Mouse (Mus musculus) G1E-ER4 (cell line): ENCODE measurements around the gene Spry1. TPM values are rescaled to one million over a fixed set of nuclear protein-coding genes. Genes with fewer than 3 reads are reported as not detected.

Experiments
- GATA1 ChIP-seq: IDR thresholded peaks from one replicate; pipeline ENCODE4 v1.8.0; 2012; ENCODE audit warnings: low read length, inconsistent platforms
- polyA plus RNA-seq: library from polyadenylated mRNA; stranded (reverse); fragments of >175 nt; gene quantifications from 2 replicates; pipeline ENCODE4 v1.2.3, GENCODE M21; 2012

Spry1 gene
- polyA plus RNA-seq: 4.9 and 6.4 TPM in 2 replicates

DNA sequence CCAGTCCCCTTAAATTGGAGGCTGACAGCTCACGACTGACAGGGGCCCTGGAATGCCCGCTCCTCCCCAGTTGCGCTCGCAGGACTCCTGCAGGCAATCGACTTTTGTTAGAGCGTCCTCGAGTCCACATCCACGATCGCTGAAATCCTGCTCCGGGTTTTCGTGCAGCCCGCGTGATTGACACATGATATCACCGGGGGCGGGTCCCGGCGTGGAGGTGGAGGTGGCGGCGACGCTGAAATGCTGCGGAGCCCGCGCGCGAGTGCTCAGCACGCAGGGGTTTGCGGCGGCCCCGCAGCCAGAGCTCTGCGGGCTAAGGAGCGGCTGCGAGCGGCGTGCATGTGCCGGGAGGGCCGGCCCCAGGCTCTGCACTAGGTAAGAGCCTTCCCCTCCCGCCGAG lies at the start of gene Spry1:
Gene Spry1 (plus strand): TSS at position 258 of the 400 bp plus-strand sequence.
- no peak for TF ChIP-seq GATA1

DNA sequence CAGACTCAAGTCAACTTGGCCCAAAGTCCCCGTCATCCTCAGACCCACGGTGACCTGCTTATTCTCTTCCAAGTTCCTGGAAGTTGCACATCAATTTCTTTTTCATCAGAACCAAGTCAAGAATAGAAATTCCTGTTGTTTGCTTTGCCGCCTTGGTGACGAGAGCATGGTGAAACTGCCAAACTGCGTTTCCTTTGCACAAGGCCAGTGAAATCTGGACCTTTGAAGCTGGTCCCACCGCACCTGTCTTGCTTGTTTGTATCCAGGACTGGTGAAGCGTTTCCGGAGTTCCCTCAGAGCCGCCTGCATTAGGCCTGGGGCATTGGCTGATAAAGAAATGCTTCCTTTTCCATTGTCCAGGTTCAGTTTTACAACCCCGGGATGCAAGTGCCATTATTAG lies 44.0 kb upstream of the Spry1 start:
- TF ChIP-seq GATA1: no peak

DNA sequence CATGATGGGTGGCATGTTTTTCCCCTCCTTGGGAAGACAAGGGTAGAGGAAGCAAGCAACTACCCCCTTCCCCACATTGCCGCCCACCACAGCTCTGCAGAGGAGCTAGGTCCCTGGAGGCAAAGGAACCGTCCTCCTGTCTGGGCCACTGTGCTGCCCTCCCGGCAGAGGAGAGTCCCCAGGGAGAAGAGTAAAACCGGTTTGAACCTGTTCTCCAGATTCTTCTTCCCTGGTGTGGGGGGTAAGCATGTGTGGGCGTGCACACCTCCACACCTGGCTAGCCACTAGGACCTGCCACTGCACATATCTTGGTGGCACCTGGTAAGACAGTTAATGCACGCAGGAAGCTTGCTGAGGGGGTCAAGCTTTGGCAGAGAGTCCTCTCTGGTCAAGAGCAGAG lies 43.2 kb upstream of the Spry1 start:
- no peak for TF ChIP-seq GATA1

DNA sequence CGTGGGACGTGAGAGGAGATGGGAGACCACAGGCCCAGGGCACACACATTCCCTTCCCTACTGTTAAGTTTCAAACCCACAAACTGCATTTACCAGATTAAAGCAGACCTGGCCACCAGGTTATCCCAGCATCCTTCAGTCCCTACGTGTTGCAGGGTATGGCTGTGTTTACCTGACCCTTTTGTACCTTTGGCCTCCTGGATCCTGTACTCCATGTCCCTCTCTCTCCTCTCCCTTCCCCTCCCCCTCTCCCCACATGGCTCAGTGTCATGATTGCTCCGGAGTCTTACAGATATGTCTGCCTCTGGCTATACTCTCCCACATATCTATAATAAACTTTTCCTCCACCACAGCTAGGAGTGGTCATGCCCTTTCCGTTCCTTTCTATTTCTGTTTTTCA lies 42.5 kb upstream of the Spry1 start:
- TF ChIP-seq GATA1: no peak

DNA sequence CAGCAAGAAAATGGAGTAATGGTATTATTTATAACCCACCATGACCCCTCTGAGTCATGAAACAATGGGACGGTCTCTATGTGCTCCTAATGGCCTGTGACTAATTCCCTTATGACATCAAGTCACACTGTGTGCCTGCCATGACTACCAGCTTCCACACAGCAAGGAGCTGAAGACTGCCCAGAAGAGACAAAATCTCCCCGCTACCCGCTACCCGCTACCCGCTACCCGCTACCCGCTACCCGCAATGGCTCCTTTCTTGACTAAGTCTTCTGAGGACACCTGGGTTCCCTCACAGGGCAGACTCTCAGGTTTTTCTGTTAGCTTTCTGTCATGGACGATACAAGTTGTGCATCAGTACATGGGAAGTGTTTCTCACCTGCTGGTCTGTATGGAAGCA lies 37.4 kb upstream of the Spry1 start:
- TF ChIP-seq GATA1: no peak

DNA sequence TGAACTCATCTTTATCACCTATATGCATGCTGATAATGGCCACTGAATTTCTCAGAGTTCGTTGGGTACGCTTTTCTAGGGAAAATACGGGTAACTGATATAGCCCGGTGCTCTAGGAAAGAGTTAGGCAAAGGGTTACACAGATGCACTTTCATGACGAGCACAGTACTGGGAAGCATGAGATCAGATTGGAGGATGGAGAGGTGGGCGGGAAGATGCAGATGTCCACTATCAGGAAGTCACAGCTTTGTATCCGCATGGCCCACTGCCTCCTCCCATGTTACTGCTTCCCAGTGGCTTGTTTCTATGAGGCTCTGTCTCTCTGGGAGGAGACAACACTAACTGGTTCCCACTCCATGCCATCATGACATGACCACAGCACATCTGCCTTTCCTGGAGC lies 36.9 kb upstream of the Spry1 start:
- TF ChIP-seq GATA1: no peak

DNA sequence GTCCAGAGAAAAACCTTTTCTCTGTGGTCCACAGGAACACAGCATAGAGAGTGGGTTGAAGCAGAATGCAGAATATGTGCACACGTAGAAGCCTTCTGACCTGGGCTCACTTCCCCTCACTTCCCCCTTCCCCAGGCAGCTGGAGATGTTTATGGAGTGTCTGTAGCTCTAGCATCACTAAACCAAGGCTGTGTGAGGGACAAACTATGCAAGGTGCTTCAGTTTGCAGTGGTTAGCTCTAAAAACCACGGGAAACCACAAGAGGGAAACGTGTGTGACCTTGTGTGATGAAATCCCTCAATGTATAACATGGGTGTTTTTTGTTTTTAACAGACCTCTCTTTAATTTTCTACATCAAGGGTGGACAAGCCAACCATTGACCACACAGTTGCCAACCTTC lies 36.2 kb upstream of the Spry1 start:
- TF ChIP-seq GATA1: no peak

DNA sequence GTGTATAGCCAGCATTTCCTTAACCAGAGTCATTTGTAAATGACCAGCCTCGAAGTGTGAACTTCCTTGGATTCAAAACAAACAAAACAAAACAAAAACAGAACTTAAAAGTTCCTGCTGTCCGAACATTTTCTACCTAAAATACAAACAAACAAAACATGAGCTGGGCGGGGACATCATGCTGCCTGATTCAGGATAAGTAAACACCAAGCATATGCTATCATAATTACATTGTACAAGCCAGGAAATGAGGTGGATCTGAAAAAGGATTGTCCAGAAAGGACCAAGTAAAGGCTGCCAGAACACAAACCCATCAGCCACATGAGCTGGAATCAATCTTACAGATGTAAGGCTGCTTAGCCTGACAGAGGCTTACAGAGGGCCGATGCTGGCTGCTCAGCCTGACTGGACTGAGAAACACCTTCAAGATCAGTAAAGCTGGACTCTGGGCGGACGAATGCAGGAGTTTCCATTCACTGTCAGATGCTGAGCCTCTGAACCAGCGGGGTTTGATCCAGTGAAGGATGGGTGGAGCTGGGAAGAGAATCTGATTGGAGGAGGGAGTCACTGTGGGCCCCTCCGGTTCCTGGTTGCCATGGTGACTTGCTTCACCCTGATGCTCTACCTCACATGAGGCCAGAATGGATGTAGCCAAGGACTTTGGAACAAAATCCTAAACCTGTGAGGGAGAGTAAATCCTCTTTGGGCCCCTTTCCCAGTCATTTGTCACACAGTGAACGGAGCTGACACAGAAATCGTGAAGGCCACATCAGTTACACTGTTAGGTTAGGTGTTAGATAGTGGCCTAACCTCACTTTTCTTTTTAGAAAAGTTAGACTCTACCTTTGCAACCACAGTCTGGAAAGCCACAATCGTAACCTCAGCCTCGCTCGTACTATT lies 34.5 kb upstream of the Spry1 start:
- TF ChIP-seq GATA1: no peak

DNA sequence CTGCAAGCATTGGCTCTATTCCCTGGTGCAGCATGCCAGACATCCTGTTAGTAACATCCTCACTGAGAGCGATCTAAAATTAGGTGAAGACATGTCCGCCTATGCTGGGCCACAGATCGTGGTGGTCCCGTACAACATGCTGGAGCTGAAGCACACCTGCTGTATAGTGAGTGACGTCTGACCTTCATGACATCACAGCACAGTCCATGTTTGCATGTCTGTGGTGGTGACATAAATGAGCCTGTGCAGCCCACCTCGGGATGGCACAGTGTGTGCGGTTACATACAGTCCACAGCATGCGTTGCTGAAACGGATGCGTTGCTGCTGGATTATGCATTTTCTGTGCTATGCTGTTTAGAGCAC lies 33.9 kb upstream of the Spry1 start:
- no peak for TF ChIP-seq GATA1

DNA sequence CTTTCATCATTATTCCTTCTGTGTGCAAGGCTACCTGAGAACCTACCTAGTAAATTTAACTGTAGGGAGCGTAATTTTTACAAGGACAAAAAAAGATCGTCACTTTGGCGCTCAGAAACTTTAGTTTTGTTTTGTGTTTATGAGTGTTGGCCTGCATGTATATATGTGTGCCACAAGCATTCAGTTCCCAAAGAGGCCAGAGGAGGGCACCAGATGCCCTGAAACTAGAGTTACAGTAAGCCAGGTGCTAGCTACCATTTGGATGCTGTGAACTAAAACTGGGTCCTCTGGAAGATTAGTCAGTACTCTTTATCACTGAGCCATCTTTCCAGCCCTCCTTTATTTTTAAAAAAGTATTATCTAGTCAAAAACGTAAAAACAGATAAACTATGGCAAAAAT lies 30.8 kb upstream of the Spry1 start:
- TF ChIP-seq GATA1: no peak

DNA sequence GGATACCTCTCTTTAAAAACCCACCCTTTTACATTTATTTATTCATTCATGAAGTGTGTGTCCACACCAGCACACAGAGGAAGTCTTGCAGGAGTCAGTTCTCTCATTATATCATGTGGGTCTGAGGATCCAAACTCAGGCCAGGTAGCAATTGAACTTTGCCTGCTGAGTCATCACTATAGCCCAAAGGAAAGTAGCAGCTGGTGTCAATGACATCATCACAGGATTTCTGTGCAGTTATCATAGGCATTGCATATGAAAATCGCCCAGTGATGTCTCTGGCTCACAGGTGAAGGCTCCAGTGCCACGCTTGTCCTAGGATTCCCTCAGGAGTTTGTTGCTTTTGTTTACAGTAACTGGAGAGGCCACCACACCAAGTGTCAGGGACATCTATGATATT lies 29.1 kb upstream of the Spry1 start:
- no peak for TF ChIP-seq GATA1

DNA sequence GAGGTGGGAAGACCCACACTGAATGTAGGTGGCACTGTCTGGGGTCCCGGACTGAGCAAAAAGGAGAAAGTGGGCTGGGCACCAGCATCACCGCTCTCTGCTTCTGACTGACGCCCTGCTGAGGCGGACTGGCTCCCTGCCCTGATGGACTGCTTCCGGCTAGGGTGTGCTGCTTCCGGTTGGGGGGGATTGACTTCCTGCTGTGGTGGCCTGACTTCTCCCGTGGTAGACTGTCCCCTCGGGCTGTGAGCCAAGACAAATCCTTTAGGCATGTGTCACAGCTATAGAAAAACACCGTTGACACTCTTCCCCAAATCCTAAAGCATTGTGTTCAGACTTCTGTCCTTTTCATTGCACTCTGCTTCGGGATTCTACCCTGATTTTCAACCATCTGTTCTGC lies 26.0 kb upstream of the Spry1 start:
- TF ChIP-seq GATA1: no peak

DNA sequence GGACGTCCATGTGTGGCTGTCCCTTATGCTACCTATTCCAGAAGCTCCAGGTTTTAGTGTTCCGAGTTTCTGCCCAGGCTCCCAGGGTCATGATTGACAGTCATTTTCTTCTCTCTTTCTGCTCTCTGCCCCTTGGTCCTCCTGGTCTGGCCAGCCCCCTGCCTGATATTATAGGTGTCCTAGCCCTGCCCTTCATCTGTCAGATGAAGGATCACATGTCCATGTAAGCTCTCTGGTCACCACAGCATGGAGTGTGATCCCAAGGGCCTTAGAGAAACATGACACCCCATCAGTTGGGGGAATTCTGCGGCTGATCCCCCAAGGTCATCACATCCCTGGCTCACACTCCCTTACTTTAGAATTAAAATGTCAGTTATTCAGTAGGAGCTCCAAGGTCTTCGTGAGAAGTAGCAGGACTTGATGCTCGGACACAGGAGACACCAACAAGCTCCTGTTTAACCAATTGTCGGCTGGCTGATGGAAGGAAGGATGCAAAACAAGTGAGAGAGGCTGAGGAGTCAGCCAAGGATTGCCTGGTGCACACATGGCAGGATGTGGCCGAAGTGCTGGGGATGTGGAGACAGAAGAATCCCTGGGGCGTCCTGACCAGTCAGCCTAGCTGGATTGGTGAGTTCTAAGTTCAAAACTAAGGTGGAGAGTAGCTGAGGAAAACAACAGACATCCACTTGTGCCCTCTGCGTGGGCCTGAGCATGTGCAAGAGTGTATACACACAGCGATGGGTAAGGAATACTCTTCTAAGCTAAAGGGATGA lies 24.7 kb upstream of the Spry1 start:
- no peak for TF ChIP-seq GATA1

DNA sequence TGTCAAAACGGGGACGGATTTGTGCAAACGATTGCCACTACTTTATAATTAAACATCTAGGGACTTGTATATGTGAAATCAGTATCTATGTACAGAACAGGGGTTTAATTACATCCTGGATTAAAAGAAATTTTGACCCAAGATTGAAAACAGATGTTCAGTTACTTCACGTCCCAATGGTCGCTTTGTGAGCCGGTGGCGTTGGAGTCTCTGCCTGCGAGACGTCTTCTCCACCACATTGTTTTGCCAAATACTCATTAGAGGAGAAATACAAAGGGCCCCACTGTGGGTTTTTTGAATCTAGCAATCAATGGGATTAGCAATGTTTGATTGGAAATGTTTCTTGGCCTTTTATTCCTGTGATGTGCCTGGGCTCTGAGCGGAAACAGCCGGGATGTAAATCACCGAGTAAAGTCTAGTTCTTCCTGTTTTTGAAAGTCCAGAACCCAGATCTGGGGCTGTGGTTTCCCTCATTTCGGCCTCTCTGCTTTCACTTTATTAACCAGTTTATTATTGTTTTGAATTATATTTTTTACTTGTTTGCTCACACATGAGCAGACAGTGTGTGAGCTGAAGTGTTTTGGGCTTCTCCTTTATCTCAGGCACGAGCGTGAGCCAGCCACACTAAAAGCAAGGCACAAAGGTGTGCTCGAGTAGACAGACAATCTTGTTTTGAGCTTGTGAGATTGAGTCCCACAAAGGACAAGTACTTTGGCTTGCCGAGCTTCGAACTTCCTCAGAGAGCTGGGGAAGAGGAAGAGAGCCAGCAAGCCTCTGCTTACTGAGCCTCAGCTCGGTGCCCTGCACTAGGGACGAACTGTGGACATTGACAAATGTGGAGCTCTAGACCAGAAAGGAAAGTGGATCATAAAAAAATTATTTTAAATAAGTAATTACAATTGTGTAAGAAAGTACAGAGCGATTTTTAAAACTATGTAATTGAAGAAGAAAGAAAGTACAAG lies 22.9 kb upstream of the Spry1 start:
- TF ChIP-seq GATA1: no peak

DNA sequence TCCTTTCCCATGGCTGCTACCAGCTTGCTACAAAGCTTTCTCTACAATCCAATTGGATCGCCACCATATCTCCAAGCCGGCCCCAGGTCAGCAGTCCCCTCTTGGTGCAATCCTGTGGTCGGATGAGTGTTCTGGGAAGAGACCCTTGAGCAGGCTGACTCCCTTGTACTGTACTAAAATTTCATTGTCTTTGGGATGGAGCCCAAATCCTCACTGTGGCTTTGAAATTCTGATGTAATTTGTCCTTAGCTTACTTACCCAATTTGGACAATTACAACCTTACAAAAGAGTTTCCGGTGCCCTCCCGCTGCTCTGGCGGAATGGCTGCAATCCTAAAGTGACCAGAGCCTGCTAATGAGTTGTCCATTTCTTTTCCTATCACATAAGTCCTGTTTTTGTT lies 7.5 kb upstream of the Spry1 start:
- TF ChIP-seq GATA1: no peak

DNA sequence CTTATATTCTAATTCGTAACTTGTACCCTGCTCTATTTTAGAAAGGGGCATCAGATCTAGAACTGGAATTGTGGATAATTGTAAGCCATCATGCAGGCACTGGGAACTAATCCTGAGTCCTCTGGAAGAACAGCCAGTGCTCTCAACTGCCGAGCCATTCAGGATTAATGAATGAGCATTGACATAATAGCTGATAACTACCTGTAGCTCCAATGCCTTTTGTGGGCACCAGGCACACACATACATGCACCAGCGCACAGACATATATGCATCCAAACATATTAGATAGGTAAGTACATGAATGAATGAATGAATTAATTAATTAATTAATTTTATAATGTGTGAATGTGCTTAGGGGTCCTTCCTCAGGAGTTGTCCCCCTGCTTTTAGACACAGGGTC lies 7.0 kb upstream of the Spry1 start:
- no peak for TF ChIP-seq GATA1

DNA sequence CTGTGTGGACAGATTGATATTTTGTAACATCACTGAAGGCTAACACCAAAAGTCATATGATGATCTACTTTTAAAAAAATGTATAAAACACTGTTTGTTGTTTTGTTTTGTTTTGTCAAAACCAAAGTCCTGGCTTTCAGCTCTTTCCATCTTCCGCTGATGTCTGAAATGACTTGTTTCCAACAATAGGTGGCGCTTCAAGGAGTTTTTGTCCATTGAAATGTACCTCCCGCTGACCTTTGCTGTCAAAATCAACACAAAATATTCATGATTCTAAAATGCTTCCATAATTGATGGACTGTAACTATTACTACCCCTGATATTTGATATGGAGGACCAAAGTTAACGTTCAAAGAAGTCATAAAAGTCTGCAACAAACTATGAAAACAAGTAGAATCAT lies 5.1 kb upstream of the Spry1 start:
- TF ChIP-seq GATA1: no peak
